Mouse (Mus musculus): ENCODE data around the gene Aym1. TPM values are rescaled to one million over a fixed set of nuclear protein-coding genes. Genes with fewer than 3 reads are reported as not detected.
"Not testable (repeated sequence)": the region's sequence is repeated elsewhere in the genome, so short reads cannot be mapped to it uniquely, and the experiment has no call there.

Aym1 gene
- polyA plus RNA-seq, 1 experiment, result not detected

- H3K27me3 ChIP-seq (replicated peaks; ENCODE audit: control insufficient read depth, insufficient read depth, low read length), result no peaks in the 10 kb centered on the region
- H3K4me1 ChIP-seq (ENCODE audit: control insufficient read depth, insufficient read depth, low read length), result no peaks in the 10 kb centered on the region
- no peak overlapping the region for H3K27ac ChIP-seq (ENCODE audit: insufficient read depth, low read depth, low read length)
- H3K36me3 ChIP-seq (ENCODE audit: control insufficient read depth, insufficient read depth, low read length), result no peaks in the 10 kb centered on the region
- TF ChIP-seq CTCF (conservative IDR thresholded peaks at IDR 0.05; ENCODE audit: insufficient read depth, insufficient read length, low read depth, low read length), result no peak
- no peak for TF ChIP-seq POLR2A (IDR thresholded peaks at IDR 0.05; ENCODE audit: low read depth, low read length)
- WGBS, result 49% methylated on average over 16 of the region's 16 CpGs
- H3K4me3 ChIP-seq (ENCODE audit: insufficient read depth, low read depth, low read length), result no peak overlapping the region
- DNase-seq, result peak; percentile 7
Measured at GRCm38 (mm10) chr5:113354311-113354710, 2.8 kb upstream of the Aym1 start.

DNA sequence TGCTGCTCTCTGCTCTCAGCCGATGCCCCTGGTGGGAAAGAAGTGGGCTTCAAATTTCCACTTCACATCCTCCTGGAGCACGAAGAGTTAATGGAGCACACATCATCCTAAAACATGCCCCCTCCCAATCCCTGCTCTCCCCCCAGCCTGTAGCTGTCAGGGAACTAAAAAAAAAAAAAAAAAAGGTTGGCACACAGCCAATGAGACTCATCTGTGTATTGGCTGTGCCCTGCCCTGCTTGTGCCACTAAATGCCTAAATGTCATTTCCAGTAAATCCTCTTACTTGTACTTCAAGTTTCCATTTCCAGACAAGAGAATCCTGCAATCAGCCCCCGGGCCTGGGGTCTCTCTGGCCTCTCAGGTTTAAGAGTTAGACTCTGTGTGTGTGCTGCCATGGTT lies 562 bp downstream of the Aym1 start:
- 14% methylated on average over 3 of the region's 3 CpGs for WGBS
- H3K27ac ChIP-seq (ENCODE audit: insufficient read depth, low read depth, low read length), result no peak overlapping the region
- no peaks in the 10 kb centered on the region for H3K27me3 ChIP-seq (replicated peaks; ENCODE audit: control insufficient read depth, insufficient read depth, low read length)
- H3K36me3 ChIP-seq (ENCODE audit: control insufficient read depth, insufficient read depth, low read length), result no peaks in the 10 kb centered on the region
- no peaks in the 10 kb centered on the region for H3K4me1 ChIP-seq (ENCODE audit: control insufficient read depth, insufficient read depth, low read length)
- no peak overlapping the region for H3K4me3 ChIP-seq (ENCODE audit: insufficient read depth, low read depth, low read length)
- TF ChIP-seq CTCF (conservative IDR thresholded peaks at IDR 0.05; ENCODE audit: insufficient read depth, insufficient read length, low read depth, low read length) (no peak), POLR2A (IDR thresholded peaks at IDR 0.05; ENCODE audit: low read depth, low read length) (no peak)
- DNase-seq, result no peak

DNA sequence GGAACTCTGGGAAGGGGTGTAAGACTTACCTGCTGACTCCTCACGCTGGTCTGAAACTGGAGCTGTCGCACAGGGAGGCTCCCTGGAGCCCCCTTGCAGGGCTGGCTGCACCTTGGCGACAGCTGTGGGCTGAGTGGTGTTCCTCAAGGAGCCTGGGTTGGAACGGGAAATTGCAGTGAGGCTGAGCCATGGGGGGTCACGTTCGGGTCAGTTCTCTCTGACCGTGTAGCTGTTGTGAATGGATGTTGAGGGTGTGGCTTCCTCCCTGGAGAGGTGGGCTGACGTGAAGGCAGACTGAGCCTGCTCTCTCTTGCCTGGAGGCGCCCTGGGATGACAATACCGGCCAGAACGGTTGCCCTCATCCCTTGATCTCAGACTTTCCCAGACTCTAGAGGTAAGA lies 1.7 kb downstream of the Aym1 start:
- no peak for TF ChIP-seq POLR2A (IDR thresholded peaks at IDR 0.05; ENCODE audit: low read depth, low read length)
- TF ChIP-seq CTCF (conservative IDR thresholded peaks at IDR 0.05; ENCODE audit: insufficient read depth, insufficient read length, low read depth, low read length), result no peak
- Histone ChIP-seq H3K4me3 (ENCODE audit: insufficient read depth, low read depth, low read length) (no peak overlapping the region), H3K4me1 (ENCODE audit: control insufficient read depth, insufficient read depth, low read length) (no peaks in the 10 kb centered on the region), H3K36me3 (ENCODE audit: control insufficient read depth, insufficient read depth, low read length) (no peaks in the 10 kb centered on the region), H3K27me3 (replicated peaks; ENCODE audit: control insufficient read depth, insufficient read depth, low read length) (no peaks in the 10 kb centered on the region), H3K27ac (ENCODE audit: insufficient read depth, low read depth, low read length) (no peak overlapping the region)
- 12% methylated on average over 11 of the region's 11 CpGs for WGBS
- DNase-seq, result peak; percentile 47

DNA sequence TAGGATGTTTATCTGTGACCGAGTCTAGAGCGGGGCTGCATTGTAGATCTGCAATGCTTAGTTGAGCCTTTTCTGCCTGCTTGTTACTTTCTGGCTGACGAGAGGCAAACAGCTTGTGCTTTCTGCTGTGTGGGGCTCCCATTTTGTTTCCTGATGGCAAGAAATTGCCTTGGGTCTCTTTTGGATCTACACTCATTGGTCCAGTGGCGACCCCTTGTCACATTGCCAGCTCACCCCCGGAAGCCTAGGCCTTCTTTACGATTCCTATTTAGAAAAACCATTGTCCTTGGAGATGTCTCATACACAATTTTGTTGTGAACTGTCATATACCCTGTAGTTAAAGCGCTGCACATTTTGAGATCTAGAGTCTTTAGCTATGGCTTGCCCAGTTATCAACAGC lies 4.2 kb downstream of the Aym1 start:
- H3K4me3 ChIP-seq (ENCODE audit: insufficient read depth, low read depth, low read length), result no peak overlapping the region
- H3K27me3 ChIP-seq (replicated peaks; ENCODE audit: control insufficient read depth, insufficient read depth, low read length), result no peaks in the 10 kb centered on the region
- H3K27ac ChIP-seq (ENCODE audit: insufficient read depth, low read depth, low read length), result no peak overlapping the region
- no peaks in the 10 kb centered on the region for H3K4me1 ChIP-seq (ENCODE audit: control insufficient read depth, insufficient read depth, low read length)
- WGBS, result 71% methylated on average over 7 of the region's 7 CpGs
- TF ChIP-seq CTCF (conservative IDR thresholded peaks at IDR 0.05; ENCODE audit: insufficient read depth, insufficient read length, low read depth, low read length), result no peak
- no peak for TF ChIP-seq POLR2A (IDR thresholded peaks at IDR 0.05; ENCODE audit: low read depth, low read length)
- no peak for DNase-seq
- H3K36me3 ChIP-seq (ENCODE audit: control insufficient read depth, insufficient read depth, low read length), result no peaks in the 10 kb centered on the region

DNA sequence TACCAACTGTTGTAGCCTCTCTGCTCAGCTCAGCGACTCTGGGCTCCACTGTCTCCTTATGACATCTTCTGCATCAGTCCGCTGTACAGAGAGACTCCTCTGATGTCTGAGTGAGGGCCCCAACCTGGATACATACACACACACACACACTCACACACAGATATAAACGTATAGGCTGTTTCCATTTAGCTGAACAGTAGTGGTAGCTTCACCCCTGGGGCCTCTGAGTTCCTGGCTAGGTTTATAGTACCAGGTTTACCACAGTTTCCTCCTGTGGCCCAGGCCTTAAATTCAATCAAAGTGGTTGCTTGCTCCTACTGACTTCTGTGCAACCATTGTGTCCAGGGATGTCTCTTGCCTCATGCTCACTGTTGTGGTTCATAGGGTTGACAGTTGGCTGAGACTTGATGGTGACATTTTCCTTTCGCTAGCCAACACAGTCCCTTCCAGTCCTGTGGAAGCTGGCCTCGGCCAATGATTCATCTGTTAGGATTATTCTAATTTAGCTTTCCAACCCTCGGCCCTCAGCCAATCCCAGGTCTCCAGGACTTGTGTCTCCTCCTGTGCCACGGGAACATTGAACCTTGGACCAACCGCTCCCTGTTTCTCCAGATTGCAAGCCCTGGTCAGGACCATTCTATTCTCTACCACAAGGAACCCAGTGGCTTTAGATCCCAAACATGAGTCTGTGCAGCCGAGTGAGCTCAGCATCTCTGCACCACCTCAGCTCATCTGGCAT lies 5.3 kb downstream of the Aym1 start:
- Histone ChIP-seq H3K36me3 (ENCODE audit: control insufficient read depth, insufficient read depth, low read length) (no peaks in the 10 kb centered on the region), H3K27ac (ENCODE audit: insufficient read depth, low read depth, low read length) (no peak overlapping the region)

DNA sequence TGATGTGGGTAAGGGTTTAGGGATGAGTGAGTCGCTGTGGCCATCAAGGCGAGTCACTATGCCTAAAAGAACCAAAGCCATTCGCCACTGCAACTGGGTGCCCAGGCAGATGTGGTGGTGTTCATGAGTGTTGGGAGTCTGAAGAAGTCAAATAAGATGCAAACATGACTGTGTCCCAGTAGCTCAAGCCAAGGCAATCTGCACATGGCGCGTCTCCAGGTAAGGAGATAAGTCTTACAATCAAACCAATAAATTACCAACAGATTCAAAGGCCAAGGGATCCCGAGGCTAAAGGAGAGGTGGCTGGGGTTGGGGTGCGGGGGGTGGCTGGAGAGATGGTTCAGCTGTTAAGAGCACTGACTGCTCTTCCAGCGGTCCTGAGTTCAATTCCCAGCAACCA lies 6.1 kb downstream of the Aym1 start:
- no peak overlapping the region for H3K27ac ChIP-seq (ENCODE audit: insufficient read depth, low read depth, low read length)
- WGBS, result 89% methylated on average over 8 of the region's 8 CpGs
- TF ChIP-seq CTCF (conservative IDR thresholded peaks at IDR 0.05; ENCODE audit: insufficient read depth, insufficient read length, low read depth, low read length) (no peak), POLR2A (IDR thresholded peaks at IDR 0.05; ENCODE audit: low read depth, low read length) (no peak)

More for the DNA sequence above, 5.3 kb downstream of the Aym1 start:
- Histone ChIP-seq H3K4me1 (ENCODE audit: control insufficient read depth, insufficient read depth, low read length) (no peaks in the 10 kb centered on the region), H3K4me3 (ENCODE audit: insufficient read depth, low read depth, low read length) (no peak overlapping the region), H3K27me3 (replicated peaks; ENCODE audit: control insufficient read depth, insufficient read depth, low read length) (no peaks in the 10 kb centered on the region)
- DNase-seq, result peak; percentile 73
- no peak for TF ChIP-seq CTCF (conservative IDR thresholded peaks at IDR 0.05; ENCODE audit: insufficient read depth, insufficient read length, low read depth, low read length)
- no peak for TF ChIP-seq POLR2A (IDR thresholded peaks at IDR 0.05; ENCODE audit: low read depth, low read length)
- 70% methylated on average over 9 of the region's 9 CpGs for WGBS

DNA sequence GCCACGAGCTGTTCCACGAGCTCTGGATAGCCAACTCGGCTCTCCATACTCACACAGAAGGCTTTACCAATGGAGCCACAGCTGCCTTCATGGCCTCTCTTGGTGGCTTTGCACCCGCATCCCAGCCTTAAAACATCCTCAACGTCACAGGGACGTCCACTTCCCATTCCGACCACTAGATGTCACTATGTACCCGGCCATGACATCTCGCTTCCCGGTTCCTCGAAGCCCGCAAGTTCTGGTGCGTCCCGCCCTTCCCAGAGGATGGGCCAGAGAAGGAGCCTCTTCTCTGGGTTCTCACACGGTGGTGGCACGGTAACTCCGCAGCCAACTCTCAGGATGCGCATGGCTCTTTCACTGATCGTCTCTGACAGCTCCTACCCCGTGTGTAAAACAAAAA lies 8.8 kb downstream of the Aym1 start:
- no peak overlapping the region for H3K4me3 ChIP-seq (ENCODE audit: insufficient read depth, low read depth, low read length)
- no peaks in the 10 kb centered on the region for H3K27me3 ChIP-seq (replicated peaks; ENCODE audit: control insufficient read depth, insufficient read depth, low read length)
- H3K27ac ChIP-seq (ENCODE audit: insufficient read depth, low read depth, low read length), result no peak overlapping the region
- WGBS, result 4% methylated on average over 20 of the region's 20 CpGs
- peak; percentile 72 for DNase-seq
- H3K36me3 ChIP-seq (ENCODE audit: control insufficient read depth, insufficient read depth, low read length), result no peaks in the 10 kb centered on the region
- TF ChIP-seq CTCF (conservative IDR thresholded peaks at IDR 0.05; ENCODE audit: insufficient read depth, insufficient read length, low read depth, low read length) (peak; percentile 96), POLR2A (IDR thresholded peaks at IDR 0.05; ENCODE audit: low read depth, low read length) (no peak)
- no peaks in the 10 kb centered on the region for H3K4me1 ChIP-seq (ENCODE audit: control insufficient read depth, insufficient read depth, low read length)

More for the DNA sequence above, 6.1 kb downstream of the Aym1 start:
- no peak overlapping the region for H3K4me3 ChIP-seq (ENCODE audit: insufficient read depth, low read depth, low read length)
- H3K4me1 ChIP-seq (ENCODE audit: control insufficient read depth, insufficient read depth, low read length), result no peaks in the 10 kb centered on the region
- DNase-seq, result no peak
- no peaks in the 10 kb centered on the region for H3K36me3 ChIP-seq (ENCODE audit: control insufficient read depth, insufficient read depth, low read length)
- no peaks in the 10 kb centered on the region for H3K27me3 ChIP-seq (replicated peaks; ENCODE audit: control insufficient read depth, insufficient read depth, low read length)

- not testable (repeated sequence) for DNase-seq; H3K4me3 ChIP-seq (ENCODE audit: insufficient read depth, low read depth, low read length); H3K27me3 ChIP-seq (replicated peaks; ENCODE audit: control insufficient read depth, insufficient read depth, low read length); H3K27ac ChIP-seq (ENCODE audit: insufficient read depth, low read depth, low read length); H3K36me3 ChIP-seq (ENCODE audit: control insufficient read depth, insufficient read depth, low read length); H3K4me1 ChIP-seq (ENCODE audit: control insufficient read depth, insufficient read depth, low read length)
Measured at GRCm38 (mm10) chr5:113367726-113368125, 10.6 kb downstream of the Aym1 start.
